Mouse (Mus musculus) mouse trophoblast stem cell (cell line): Measurements from ENCODE around the gene Hecw1.

Experiments
- in situ Hi-C, 2 experiments: fragments of 300-500 bp; cut with MseI, MboI; formaldehyde crosslinking; loops; 2 replicates in 1 of 2; 3 replicates in 1 of 2; pipeline ENCODE4 v1.15.1; 2025

The Hecw1 gene

DNA sequence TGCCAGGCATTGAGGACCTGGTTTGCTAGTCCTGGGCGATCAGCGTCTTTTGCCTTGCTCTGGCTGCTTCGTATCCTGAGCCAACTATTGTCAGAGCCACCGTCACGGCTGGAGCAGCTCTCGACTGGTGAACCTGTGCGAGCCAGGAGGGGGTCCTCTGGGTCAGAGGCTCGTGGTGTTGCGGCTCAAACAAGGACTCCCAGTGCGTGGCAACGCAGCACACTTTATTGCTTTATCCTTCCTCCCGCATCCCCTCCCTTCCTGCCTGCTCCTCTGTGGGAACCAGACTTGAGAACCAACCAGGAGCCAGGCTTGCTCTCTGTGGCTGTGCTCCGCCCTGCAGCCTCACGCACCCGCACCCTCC lies at the start of gene Hecw1:
Gene Hecw1, minus strand, starts transcription at position 323 of the 364 bp plus-strand sequence.
- in situ Hi-C loops: no loop called here

DNA sequence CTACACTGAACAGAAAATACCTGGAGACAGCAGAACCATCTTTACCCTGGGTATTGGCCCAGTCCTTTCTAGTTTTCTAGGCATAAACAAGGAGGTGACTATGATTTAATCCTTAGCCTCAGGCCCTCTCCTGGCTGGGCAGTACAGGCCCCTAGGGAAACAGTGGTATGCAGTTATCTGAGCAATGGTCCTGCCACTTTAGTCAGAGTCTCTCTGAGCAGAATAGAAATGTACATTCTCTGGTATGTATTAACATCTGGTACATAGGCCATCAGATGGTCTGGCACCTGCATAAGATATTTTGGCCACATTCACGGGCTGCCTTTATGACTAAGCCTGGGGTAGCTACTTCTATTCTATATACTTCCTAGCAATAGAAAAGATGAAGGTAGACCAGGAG lies 38.3 kb upstream of the Hecw1 start:
- in situ Hi-C loops: no loop called here

DNA sequence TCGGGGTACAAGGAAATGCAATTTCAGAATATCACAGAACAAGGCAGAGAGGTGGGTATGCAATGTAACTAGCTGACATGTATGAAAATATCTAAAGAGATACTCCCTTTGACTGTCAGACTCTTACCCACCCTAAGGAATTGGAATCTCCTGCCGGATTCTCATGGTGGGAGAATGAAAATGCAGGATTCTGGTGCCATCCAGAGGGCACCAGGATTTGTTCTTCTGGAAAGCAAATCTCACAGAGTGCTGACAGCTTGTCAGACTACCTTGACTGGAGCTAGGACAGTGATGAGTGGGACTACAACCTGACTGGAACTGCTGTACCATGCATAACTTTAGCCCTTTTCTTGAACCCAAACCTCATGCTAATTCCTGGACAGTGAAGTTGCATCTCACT lies 29.6 kb upstream of the Hecw1 start:
- in situ Hi-C loops: no loop called here

DNA sequence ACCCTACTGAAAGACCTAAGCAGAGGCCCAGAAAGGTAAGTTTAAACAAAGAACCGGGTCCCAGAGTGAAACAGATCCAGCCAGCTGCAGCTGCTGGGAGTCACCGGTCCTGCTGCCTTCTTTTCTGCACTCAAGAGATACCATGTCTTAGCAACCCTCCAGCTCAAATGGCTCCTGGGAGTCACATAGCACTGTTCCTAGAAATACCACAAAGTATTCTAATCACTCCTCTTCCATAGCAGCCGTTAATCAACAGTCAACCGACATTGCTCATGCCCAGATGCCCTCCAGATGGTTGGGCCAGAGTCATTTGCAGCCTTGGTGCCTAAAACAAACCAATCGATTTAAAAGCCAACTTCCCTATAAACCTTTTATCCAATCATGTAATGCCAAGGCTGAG lies 19.8 kb upstream of the Hecw1 start:
- in situ Hi-C loops: no loop called here

DNA sequence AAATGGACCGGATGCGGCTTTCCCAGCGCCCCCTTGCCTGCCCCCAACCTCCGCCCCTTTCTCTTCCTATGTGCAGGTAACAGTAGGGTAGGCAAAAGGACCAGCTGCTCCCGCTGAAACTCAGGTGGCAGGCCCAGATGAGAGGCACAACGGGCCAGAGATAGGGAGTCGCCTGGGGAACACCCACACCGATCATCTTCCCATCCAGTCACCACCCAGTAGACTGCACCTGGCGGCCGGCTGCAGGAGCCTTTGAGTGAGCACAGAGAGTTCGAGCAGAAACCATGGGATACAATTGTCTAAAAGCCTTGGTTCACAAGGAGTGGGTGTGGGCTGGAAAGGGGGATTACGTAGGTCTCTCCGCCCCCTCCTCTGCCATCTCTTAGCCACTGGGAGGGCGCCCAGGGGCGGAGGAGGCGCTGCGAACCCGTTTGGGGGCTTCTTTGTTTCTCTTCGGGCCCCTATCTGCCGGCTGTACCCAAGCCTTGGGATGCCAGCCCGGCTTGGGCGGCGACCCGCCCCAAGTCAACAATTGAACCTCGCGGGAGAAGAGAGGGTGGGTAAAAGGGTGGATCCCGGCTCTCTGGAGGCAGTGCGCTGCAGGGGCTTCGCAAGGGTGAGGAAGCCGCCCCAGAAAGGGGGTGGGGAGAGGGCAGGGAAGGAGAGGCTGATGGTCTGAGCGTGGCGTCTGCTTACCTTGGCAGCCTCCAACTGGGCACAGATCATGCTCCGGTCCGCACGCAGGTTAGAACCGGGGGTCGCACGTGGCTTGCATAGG lies 711 bp downstream of the Hecw1 start:
- in situ Hi-C loops: no loop called here

DNA sequence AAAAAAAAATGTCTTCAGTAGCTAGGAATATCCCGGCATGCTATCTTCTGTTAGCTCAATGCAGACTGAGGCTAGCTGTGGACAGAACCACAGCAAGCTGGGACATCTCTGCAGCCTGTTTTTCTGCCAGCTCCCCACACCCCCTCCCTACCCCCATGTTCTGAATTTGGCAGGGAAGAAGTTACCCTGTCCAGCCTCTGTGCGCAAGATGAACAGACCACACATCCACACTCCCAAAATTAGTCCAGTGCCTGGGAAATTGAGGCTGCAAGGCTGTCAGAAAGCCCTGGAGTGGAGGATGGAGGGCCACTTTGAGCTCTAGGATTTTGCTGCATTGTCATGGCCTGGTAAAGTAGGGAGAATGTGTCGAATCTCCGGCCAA lies 1.3 kb downstream of the Hecw1 start:
- in situ Hi-C loops: no loop called here

DNA sequence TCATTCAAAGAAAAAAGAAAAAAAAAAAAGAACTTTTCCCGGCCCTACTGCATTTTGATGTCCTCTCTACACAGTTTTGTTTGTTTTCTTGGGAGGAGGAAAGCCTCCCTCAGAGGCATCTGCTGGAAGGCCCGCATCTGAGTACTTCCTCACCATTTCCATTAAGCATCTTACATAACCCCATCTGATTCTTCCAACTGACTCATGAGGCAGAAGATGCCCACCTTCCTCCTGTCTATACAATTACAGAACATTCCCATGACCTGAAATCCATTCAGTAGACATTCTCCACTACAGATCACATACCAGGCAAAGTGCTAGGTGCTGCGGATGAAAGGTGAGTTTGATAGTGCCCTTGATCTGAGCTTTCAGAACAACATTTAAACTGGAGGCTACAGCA lies 3.4 kb downstream of the Hecw1 start:
- in situ Hi-C loops: no loop called here

DNA sequence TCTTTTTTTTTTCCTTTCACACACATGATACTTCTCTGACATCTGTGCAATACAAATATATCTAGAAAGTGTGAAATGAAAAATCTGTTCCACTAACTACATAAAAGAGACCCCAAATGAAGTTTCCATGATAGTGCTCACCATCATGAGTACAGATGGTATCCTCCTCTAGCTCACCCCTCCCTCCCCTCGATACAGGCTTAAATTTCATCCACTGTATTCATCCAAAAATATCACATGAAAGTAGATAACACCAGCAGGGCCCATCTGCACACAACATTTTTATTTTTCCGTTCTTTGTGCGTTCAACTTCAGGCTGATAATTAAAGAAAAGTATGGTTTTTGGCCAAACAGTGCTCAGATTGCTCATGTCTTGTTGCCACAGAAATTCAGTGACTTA lies 5.5 kb downstream of the Hecw1 start:
- in situ Hi-C loops: no loop called here

DNA sequence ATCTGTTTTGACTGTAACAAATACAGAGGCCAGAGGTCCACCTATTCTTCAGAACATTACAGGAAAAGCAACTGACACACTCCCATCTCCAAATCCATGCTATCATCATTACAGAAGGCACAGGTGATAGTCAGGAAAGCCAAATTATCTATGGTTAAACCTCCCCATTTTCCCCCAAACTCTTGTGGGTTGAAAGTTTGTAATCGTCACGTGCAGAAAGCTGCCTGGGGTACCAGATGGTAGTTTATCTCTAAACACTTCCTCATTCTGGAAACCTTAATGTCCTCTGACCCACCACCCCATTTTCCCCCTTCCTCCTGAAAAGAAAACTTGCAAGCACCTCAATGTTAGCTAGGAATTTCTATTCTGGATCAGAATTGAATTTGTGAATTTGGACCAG lies 7.9 kb downstream of the Hecw1 start:
- in situ Hi-C loops: no loop called here

DNA sequence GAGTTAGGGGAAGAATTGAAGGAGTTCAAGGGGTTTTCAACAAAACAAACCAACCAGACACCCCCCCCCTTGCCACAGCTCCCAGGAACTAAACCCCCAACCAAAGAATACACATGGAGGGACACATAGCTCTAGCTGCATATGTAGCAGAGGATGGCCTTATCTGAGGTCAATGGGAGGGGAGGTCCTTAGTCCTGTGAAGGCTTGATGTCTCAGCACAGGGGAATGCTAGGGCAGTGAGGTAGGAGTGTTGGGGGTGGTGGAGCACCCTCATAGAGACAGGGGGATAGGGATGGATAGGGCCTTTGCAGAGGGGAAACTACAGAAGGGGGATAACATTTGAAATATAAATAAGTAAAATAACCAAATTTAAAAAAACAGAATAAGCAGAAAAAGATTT lies 9.1 kb downstream of the Hecw1 start:
- in situ Hi-C loops: no loop called here

DNA sequence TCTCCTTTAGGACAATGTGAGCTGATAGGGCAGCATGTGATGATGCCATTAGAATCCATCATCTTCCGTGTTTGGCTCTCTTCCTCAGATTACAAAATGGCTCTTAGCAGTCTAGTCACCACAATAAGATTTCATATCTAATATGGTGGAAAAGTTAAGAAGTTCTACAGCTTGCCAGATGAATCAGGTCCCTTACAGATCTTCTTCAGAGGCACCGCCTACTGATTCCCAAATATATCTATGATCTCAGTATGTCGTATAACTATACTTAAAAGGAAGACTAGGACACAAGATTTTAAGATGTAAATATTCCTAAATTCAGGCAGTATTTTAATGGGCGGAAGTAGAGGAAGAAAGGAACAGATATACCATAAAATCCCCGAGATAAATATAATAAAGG lies 16.3 kb downstream of the Hecw1 start:
- in situ Hi-C loops: no loop called here

DNA sequence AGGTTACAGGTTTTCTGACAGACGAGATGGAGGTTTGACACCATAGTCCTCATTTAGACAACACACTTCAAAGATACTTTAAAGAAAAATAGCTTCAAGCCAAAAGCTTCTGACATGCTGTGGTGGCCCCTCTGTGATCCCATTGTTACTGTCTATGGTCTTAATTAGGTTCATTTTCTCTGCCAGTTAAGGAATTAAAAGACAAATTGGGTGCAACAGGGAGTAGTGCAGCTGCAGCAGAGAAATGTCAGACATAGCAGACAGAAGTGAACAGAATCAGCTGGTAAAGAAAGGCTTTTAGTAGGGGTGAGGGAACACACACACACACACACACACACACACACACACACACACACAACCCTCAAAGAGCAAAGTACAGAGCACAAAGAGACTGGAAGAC lies 22.8 kb downstream of the Hecw1 start:
- in situ Hi-C loops: no loop called here

DNA sequence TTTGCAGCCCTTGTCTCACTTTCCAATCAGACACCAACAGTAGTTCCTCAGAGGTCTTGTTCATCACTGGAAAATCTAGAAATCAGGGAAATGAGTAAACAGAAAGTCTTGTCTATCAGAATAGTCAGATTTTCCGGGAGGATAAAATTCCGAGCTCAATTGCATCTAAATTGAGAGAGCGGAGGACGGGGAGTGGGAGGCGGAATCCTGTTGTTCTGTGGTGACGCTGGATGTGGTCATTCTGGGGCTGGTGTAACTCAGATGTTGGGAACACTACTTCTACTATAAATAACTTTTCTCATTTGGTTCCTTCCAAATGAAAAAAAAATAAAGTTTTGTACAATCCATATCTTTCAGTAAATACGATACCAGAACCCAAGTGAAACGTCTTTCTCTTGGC lies 24.2 kb downstream of the Hecw1 start:
- in situ Hi-C loops: no loop called here

DNA sequence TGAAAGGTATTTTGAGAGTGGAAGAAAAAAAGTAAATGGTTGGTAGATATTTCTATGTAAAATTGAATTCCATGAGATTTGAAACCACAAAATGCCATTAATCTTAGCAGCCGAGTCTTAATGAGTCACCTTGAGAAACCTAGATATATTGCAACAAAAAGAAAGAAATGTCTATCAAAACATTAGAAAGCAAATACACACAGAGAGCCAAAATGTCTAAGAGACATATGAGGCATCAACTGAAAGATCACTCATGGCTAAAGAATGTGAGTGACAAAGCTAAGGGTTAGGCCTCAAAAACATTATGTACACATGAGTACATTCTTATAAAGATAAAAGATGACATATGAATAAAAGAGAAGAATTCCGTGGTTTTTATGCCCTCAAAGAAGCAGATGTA lies 26.1 kb downstream of the Hecw1 start:
- in situ Hi-C loops: no loop called here

DNA sequence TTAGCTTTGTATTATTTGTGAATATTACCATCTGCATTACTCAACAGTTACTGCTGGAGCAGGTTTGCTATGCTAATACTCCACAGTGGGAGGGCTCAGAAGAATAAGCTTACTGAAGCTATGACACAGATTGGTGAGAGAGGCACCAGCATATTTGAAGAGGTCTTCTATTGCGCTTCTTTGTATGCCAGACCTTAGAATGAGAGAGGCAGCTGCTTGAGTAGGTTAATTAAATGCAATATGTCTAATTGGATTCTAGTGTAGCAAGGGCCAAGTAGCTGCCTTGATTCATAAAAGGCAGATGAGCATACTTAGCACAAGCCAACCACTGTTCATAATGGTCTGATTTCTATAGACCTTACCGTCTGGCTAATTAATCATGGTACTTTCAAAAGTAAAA lies 35.2 kb downstream of the Hecw1 start:
- in situ Hi-C loops: no loop called here

DNA sequence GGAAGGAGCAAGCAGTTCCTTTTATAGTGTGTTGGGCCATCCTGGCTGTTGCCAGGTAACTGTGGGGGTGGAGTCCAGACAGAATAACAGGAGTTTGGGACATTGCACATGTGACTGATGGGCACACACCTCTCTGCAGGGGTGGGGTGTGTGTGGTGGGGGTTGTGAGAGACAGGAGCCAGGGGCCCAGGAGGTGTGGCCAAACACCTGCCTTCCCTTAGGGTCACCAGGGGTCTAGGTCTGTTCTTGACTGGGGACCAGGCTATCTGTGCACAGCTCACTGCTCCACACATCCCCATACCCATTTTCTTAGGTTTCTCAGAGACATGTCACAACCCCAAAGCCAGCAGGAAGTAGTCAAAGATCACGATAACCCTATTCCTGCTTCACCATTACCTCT lies 51.9 kb downstream of the Hecw1 start:
- in situ Hi-C loops: no loop called here

DNA sequence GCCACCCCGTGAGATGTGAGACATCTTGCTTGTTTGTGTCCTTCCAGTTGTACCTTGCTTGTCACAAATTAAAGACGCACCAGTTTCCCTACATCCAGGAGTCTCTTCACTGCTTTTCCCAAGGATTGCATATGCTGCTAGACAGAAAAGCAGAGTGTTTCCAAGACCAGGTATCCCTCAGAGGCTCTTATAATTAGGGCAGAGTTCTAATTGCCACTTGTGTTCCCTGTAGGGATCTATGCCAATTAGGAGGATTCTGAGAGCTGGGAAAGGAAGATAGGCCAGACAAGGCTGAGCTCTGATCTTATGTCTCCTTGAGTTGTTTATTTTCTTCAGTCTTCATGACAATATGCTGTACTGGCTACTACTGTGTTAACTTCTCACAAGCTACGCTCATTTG lies 55.5 kb downstream of the Hecw1 start:
- in situ Hi-C loops: no loop called here

DNA sequence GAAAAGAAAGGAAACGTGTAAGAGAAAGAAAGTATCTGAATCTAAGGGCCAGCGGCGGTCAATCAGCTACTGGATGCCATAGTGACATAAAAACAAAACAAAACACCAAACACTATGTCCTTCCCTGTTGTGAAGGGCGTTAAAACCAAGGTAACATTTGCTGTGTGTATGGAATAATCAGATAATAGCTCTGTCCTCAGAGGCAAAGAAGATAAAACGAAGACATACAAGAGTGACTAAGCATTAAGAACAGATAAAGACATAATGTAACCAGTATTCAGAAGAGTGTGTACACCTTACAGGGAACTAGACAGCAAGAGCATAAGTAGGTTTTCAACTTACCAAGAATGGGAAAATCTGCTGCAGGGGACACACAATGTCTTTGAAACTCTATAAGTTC lies 62.0 kb downstream of the Hecw1 start:
- in situ Hi-C loops: no loop called here

DNA sequence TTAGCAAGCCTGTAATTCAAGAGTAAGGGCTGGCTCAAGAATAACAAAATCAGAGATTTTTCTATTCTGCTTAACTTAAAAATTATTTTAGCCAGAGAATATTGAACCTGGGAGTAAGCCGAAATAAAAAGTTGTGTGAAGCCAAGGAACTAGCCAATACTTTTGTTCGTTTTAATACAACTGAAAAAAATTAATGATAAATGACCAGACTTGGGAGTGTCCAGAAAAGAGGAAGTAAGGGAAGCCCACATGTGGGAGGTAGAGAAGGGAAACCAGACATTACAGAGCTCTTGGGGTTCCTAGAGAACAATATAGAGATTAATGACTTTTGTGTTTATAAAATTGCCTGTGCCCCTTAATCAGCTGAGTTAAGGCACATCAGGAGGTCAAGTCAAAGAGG lies 66.0 kb downstream of the Hecw1 start:
- in situ Hi-C loops: no loop called here

DNA sequence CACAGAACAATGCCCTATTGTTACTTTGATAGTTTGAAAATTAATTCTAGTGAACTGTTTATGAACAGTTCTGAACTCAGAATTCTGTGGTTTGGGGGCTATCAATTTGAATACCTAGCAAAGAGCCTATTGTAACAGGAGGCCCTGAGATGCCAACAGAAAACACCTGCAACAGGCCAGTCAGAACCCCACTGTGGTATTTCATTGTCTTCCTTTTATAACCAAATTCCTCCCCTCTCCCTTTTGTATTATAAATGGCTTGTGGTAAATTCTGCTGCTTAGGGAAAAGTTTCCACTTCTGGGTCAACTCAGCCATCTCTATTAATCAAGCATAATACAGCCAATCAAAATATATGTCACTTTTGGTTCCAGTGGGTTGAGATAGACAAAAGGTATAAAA lies 83.5 kb downstream of the Hecw1 start:
- in situ Hi-C loops: no loop called here

DNA sequence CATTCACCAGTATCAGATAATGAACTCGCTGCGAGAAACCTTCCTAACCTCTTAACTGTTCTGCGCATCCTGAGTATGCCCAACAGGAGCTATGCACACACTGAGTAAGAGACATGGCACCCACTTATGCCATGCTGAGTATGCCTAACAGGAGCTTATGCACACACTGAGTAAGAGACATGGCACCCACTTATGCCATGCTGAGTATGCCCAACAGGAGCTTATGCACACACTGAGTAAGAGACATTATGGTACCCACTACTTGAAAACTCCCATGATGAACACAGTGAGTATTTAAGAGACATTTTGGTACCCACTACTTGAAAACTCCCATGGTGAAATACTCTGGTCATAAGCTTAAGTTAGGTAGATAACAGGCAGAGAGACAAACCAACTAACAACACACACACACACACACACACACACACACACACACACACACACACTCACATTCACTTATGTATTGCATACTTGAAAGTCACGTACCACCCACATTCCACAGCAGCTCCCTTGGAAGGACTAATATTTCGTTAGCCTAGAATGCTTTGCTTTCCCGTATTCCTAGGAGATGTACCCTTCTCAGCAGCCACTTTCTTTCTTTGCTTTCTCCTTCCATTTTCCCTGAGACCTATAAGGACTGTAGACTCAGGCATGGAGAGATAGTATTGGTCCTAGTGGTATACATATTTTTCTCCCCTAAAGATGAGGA lies 94.0 kb downstream of the Hecw1 start:
- in situ Hi-C loops: no loop called here

DNA sequence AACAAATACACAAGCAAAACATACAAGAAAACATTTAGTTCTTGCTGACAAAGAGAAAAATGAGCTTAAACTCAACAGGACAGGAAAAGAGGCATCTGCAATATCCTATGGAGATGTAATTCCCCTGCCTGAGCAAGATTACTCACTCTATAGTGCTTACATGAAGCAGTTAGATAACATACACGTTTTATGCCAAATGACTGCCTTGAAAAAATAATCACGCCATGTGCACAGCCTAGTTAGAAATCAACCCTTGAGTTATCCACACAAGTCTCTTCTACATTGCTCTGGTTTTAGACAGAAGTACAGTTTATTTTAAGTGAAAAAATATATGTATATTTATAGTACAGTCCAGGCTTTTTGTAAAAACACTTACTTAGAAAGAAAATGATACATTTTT lies 98.2 kb downstream of the Hecw1 start:
- in situ Hi-C loops: no loop called here

DNA sequence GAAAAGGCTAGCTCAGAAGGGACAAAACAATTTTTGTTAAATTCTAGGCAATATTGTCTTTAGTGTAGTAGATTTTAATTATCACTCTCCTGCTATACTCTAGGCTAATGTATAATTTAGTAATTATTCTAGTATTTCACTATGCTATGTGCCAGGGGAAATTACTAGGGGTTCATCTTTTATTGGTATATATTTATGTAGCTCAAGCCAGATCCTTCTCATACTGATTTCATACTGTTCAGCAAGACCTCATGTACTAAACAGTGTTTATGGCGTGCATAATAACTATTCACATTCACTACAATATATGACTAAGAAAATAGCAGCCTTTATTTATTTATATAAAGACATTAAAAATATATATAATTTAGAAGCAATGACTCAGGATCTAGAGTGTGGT lies 109.6 kb downstream of the Hecw1 start:
- in situ Hi-C loops: no loop called here

DNA sequence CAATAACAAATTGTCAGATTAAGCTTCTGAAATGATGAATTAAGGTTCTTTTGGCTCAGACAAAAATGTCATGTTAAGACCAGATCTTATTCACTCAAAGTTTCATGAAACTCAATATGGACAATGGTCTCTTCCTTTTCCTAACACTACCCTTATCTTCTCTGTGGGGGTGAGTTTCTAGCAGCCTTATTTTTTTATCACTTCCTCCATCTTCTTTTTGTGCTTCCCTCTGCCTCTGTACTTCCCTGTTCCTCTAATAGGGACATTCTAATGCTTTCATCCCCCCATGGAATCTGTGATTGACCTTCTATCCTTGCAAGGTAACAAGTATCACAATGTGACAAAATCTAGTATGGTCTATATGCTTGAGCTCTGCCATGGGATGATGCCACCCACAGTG lies 148.6 kb downstream of the Hecw1 start:
- in situ Hi-C loops: no loop called here
